Comparison of ENCODE assay signal across 8 mouse cellular contexts in the genomic region with DNA sequence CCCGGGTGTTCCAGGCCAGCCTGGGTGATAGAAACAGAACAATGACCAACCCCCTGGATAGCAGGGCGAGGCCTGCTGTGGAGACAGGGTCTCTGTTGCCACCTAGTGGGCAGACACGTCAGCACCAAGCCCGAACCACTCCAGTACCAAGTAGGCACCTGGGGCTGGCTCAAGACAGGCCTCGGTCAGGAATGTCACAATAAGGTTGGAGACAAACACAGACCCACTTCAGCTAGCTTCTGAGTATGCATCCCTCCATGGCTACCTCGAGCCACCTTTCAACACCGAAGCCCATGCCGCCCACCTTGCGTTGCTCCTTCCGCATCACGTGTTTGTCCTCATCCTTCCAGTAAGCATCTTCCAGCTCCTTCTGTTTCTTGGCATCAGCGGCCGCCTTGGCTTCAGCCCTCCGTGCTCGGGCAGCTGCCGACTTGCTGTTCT. TPM values are rescaled to one million over a fixed set of nuclear protein-coding genes. Genes with fewer than 3 reads are reported as not detected.
A peak's percentile ranks its signal among the peaks of the same experiment; 100 is the strongest.
DNase-seq lines count a peak whose midpoint lies in the region; ATAC-seq lines count a peak whose summit lies in the region.

No protein-coding gene starts in this region.

- H3K27ac ChIP-seq in hindbrain, embryonic 14.5 days, result peak overlapping the region; percentile 81

- H3K4me2 ChIP-seq in hindbrain, embryonic 14.5 days (replicated peaks), result 0 out of 2 replicates have a peak overlapping the region, but pooled peaks have one; percentile 36

- ATAC-seq in frontal cortex, adult (ENCODE audit: low TSS enrichment), result peak; percentile 31
- 0 out of 2 replicates have a peak, but pooled peaks have one; percentile 6 for ATAC-seq in hindbrain, embryonic 14.5 days (ENCODE audit: low FRiP score)

- 45% methylated on average over 16 of the region's 16 CpGs for WGBS in hindbrain, embryonic 14.5 days

- H3K4me1 ChIP-seq in hindbrain, embryonic 14.5 days (replicated peaks; ENCODE audit: control insufficient read depth, insufficient read depth, low read length), result peaks cover 27% of the 10 kb centered on the region

- peak overlapping the region; percentile 24 for H3K9ac ChIP-seq in hindbrain, embryonic 14.5 days

- no peaks in the 10 kb centered on the region for H3K9me3 ChIP-seq in hindbrain, embryonic 14.5 days (ENCODE audit: control insufficient read depth, low read length)

- H3K27me3 ChIP-seq in hindbrain, embryonic 14.5 days (ENCODE audit: control insufficient read depth, insufficient read depth, low read length), result no peaks in the 10 kb centered on the region

- peak; percentile 85 for DNase-seq in R1 (ENCODE audit: low read depth, low spot score)
- peak; percentile 72 for DNase-seq in cerebellum, adult 9-11 months
- peak; percentile 80 for DNase-seq in hindbrain, embryonic 14.5 days (ENCODE audit: low spot score)
- DNase-seq in left cerebral cortex, adult 11 months (ENCODE audit: low spot score), result peak; percentile 75
- peak; percentile 84 to 88 for DNase-seq in lung, postnatal 4 days
- DNase-seq in right cerebral cortex, adult 18-20 months, result peak; percentile 77
- DNase-seq in urinary bladder, postnatal 25 days (ENCODE audit: low spot score), result peak; percentile 61

- no peak overlapping the region for H3K4me3 ChIP-seq in hindbrain, embryonic 14.5 days (replicated peaks; ENCODE audit: low read length)

- H3K36me3 ChIP-seq in hindbrain, embryonic 14.5 days (replicated peaks; ENCODE audit: control insufficient read depth, insufficient read depth), result peaks cover 7% of the 10 kb centered on the region; the same call in 1 of the 2 replicates

RNA-seq across cellular contexts. Expression of a gene that starts 4.1 kb away (rescaled TPM):
- polyA plus RNA-seq in hindbrain, embryonic 14.5 days (2014; fragmentation: Nextera tagmentation; extraction: Ambion mirVana), result 155 and 158 TPM in 2 replicates

RNA-seq across cellular contexts. Expression of a gene that starts 6.6 kb away (rescaled TPM):
- polyA plus RNA-seq in hindbrain, embryonic 14.5 days (2014; fragmentation: Nextera tagmentation; extraction: Ambion mirVana), result 10.0 and 14.3 TPM in 2 replicates

RNA-seq across cellular contexts. Expression of a gene that starts 22.9 kb away (rescaled TPM):
- 1.5 and 1.8 TPM in 2 replicates for polyA plus RNA-seq in hindbrain, embryonic 14.5 days (2014; fragmentation: Nextera tagmentation; extraction: Ambion mirVana)

RNA-seq across cellular contexts. Expression of a gene that starts 27.6 kb away (rescaled TPM):
- 2,214 and 2,704 TPM in 2 replicates for polyA plus RNA-seq in hindbrain, embryonic 14.5 days (2014; fragmentation: Nextera tagmentation; extraction: Ambion mirVana)

RNA-seq across cellular contexts. Expression of a gene that starts 30.1 kb away (rescaled TPM):
- 7.2 and 8.7 TPM in 2 replicates for polyA plus RNA-seq in hindbrain, embryonic 14.5 days (2014; fragmentation: Nextera tagmentation; extraction: Ambion mirVana)
